Mouse (Mus musculus): ENCODE results near the gene Ap5s1. TPM values are rescaled to one million over a fixed set of nuclear protein-coding genes. Genes with fewer than 3 reads are reported as not detected.
A peak's percentile ranks its signal among the peaks of the same experiment; 100 is the strongest.

Ap5s1 gene
- total RNA-seq, 1 experiment from 2014 or later = 3.0 TPM

- ATAC-seq (replicated peaks; ENCODE audit: insufficient number of reproducible peaks, low FRiP score, low TSS enrichment, poor library complexity, severe bottlenecking) = no peak
These were observed 20.5 kb upstream of the Ap5s1 start for GRCm38 (mm10) chr2:131186343-131186742.

- ATAC-seq (replicated peaks; ENCODE audit: insufficient number of reproducible peaks, low FRiP score, low TSS enrichment, poor library complexity, severe bottlenecking) = peak; percentile 70
These were observed 19.9 kb upstream of the Ap5s1 start, which contains the start of the genes Cdc25b and Spef1 for GRCm38 (mm10) chr2:131186771-131187601. Cdc25b (plus strand) TSS chr2:131186949. Spef1 (minus strand) TSS chr2:131187282.

- ATAC-seq (replicated peaks; ENCODE audit: insufficient number of reproducible peaks, low FRiP score, low TSS enrichment, poor library complexity, severe bottlenecking) = no peak
These were observed 19.3 kb upstream of the Ap5s1 start for GRCm38 (mm10) chr2:131187602-131187922.

GRCm38 (mm10) chr2:131188311-131188710 is 18.6 kb upstream of the Ap5s1 start:
- ATAC-seq (replicated peaks; ENCODE audit: insufficient number of reproducible peaks, low FRiP score, low TSS enrichment, poor library complexity, severe bottlenecking) = no peak

- ATAC-seq (replicated peaks; ENCODE audit: insufficient number of reproducible peaks, low FRiP score, low TSS enrichment, poor library complexity, severe bottlenecking) = no peak; the same call in 1 of the 2 replicates
These were observed 17.2 kb upstream of the Ap5s1 start for GRCm38 (mm10) chr2:131189521-131190309.

- ATAC-seq (replicated peaks; ENCODE audit: insufficient number of reproducible peaks, low FRiP score, low TSS enrichment, poor library complexity, severe bottlenecking) = 0 out of 2 replicates have a peak, but pooled peaks have one; percentile 29
These were observed 16.4 kb upstream of the Ap5s1 start for GRCm38 (mm10) chr2:131190344-131191004.

- ATAC-seq (replicated peaks; ENCODE audit: insufficient number of reproducible peaks, low FRiP score, low TSS enrichment, poor library complexity, severe bottlenecking) = no peak
These were observed 15.9 kb upstream of the Ap5s1 start for GRCm38 (mm10) chr2:131191005-131191390.

GRCm38 (mm10) chr2:131196606-131197316 is 10.1 kb upstream of the Ap5s1 start:
- peak; percentile 45; the same call in 1 of the 2 replicates for ATAC-seq (replicated peaks; ENCODE audit: insufficient number of reproducible peaks, low FRiP score, low TSS enrichment, poor library complexity, severe bottlenecking)

- no peak for ATAC-seq (replicated peaks; ENCODE audit: insufficient number of reproducible peaks, low FRiP score, low TSS enrichment, poor library complexity, severe bottlenecking)
These were observed 6.2 kb upstream of the Ap5s1 start for GRCm38 (mm10) chr2:131200710-131201109.

- ATAC-seq (replicated peaks; ENCODE audit: insufficient number of reproducible peaks, low FRiP score, low TSS enrichment, poor library complexity, severe bottlenecking) = no peak
These were observed 5.6 kb upstream of the Ap5s1 start for GRCm38 (mm10) chr2:131201262-131201661.

- no peak for ATAC-seq (replicated peaks; ENCODE audit: insufficient number of reproducible peaks, low FRiP score, low TSS enrichment, poor library complexity, severe bottlenecking)
These were observed 3.0 kb upstream of the Ap5s1 start for GRCm38 (mm10) chr2:131203816-131204409.

- ATAC-seq (replicated peaks; ENCODE audit: insufficient number of reproducible peaks, low FRiP score, low TSS enrichment, poor library complexity, severe bottlenecking) = peak; percentile 66
These were observed 2.4 kb upstream of the Ap5s1 start for GRCm38 (mm10) chr2:131204410-131204981.

- ATAC-seq (replicated peaks; ENCODE audit: insufficient number of reproducible peaks, low FRiP score, low TSS enrichment, poor library complexity, severe bottlenecking) = no peak
These were observed 1.2 kb upstream of the Ap5s1 start for GRCm38 (mm10) chr2:131205521-131206182.

- ATAC-seq (replicated peaks; ENCODE audit: insufficient number of reproducible peaks, low FRiP score, low TSS enrichment, poor library complexity, severe bottlenecking) = no peak
These were observed 1.5 kb downstream of the Ap5s1 start for GRCm38 (mm10) chr2:131208356-131208755.

GRCm38 (mm10) chr2:131209125-131209795 is 2.4 kb downstream of the Ap5s1 start:
- ATAC-seq (replicated peaks; ENCODE audit: insufficient number of reproducible peaks, low FRiP score, low TSS enrichment, poor library complexity, severe bottlenecking) = no peak

- peak; percentile 98 for ATAC-seq (replicated peaks; ENCODE audit: insufficient number of reproducible peaks, low FRiP score, low TSS enrichment, poor library complexity, severe bottlenecking)
These were observed 3.3 kb downstream of the Ap5s1 start for GRCm38 (mm10) chr2:131209969-131210792.
